Mouse (Mus musculus) olfactory bulb, adult 2 months (tissue): ENCODE data around the gene H2-Ab1. TPM values are rescaled to one million over a fixed set of nuclear protein-coding genes. Genes with fewer than 3 reads are reported as not detected.

Experiments used
- H3K27ac ChIP-seq: fragments of 200-500 bp; 2 replicates; pipeline ENCODE4 v1.5.1; 2012; ENCODE audit warnings: low read depth, low read length; ENCODE audit not compliant: insufficient read depth
- H3K4me1 ChIP-seq: fragments of 200-500 bp; 2 replicates; pipeline ENCODE4 v1.6.1; 2012; ENCODE audit warnings: low read length; ENCODE audit not compliant: control insufficient read depth, insufficient read depth
- H3K4me3 ChIP-seq: fragments of 200-500 bp; 2 replicates; pipeline ENCODE4 v1.5.1; 2012; ENCODE audit warnings: mild to moderate bottlenecking, low read depth, low read length, moderate library complexity; ENCODE audit not compliant: insufficient read depth
- CTCF ChIP-seq: fragments of 200-500 bp; IDR thresholded peaks from 2 replicates; pipeline ENCODE4 v1.5.1; 2012; ENCODE audit warnings: low read depth, mild to moderate bottlenecking, low read length, moderate library complexity; ENCODE audit not compliant: insufficient read depth
- POLR2A ChIP-seq: fragments of 200-500 bp; IDR thresholded peaks from 2 replicates; pipeline ENCODE4 v1.6.1; 2012; ENCODE audit warnings: mild to moderate bottlenecking, low read depth, low read length, moderate library complexity; ENCODE audit not compliant: insufficient read depth
- WGBS: fragments of 180-500 bp; shearing (Covaris S2); methylation state at CpG from one replicate; pipeline ENCODE4 v1.1.7; 2018; 5-methylcytosine and 5-hydroxymethylcytosine counted together
- polyA plus RNA-seq: library from polyadenylated mRNA; stranded (reverse); fragments of >200 nt; gene quantifications from 2 replicates; pipeline ENCODE4 v1.2.4, GENCODE M21; 2012; ENCODE audit warnings: low replicate concordance; ENCODE audit not compliant: missing spikeins, insufficient read depth, insufficient read length

The H2-Ab1 gene
- polyA plus RNA-seq, result not detected in 2 replicates

DNA sequence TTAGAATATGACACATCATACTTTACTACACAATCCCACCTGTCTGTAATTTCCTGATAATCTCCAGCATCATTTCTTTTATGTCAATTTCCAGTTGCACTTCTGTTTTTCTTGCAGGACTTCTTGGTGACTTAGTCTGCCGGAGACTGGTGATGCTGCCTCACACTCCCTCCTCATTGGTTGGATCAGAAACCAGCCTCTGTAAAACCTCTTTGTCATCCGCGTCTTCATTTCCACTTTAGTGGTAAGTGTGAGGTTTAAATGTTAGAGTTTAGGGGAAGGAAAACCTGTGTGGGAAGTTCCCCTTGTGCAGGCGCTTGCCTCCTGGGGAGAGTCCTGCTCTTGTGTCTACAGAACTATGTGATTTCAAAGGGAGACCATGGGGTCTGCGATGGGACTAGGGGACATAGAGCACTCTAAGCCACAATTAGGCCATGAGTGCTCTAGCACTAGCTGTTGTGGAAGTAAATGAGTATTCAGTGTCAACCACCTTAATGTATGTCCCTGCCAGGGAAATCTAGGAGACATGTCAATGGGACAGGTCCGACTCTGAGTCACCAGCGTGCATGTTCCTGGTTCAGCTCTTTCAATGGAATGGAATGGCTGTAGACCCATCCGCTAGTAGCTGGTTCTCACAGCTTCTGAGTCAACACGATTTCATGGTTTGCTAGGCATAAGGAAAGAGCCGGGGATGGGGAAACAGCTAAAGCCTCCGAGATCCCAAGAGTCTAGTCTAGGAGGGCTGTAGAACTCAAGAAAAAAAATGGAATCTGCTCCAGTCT is at the start of gene H2-Ab1:
Gene H2-Ab1 (plus strand): TSS at position 96 of the 782 bp plus-strand sequence.
- no peaks in the 10 kb centered on the region for H3K4me1 ChIP-seq
- no peak within 1 kb of the TSS for H3K4me3 ChIP-seq
- no peak within 1 kb of the TSS for H3K27ac ChIP-seq
- WGBS, result 67% methylated on average over 11 of the region's 11 CpGs
- TF ChIP-seq POLR2A, result no peak
- TF ChIP-seq CTCF, result no peak

GRCm38 (mm10) chr17:34207866-34208265 is 49.6 kb upstream of the H2-Ab1 start:
- Histone ChIP-seq H3K27ac (no peak overlapping the region), H3K4me1 (peaks cover 14% of the 10 kb centered on the region), H3K4me3 (no peak overlapping the region)
- TF ChIP-seq CTCF, result no peak
- no peak for TF ChIP-seq POLR2A
- 96% methylated on average over 9 of the region's 9 CpGs for WGBS

DNA sequence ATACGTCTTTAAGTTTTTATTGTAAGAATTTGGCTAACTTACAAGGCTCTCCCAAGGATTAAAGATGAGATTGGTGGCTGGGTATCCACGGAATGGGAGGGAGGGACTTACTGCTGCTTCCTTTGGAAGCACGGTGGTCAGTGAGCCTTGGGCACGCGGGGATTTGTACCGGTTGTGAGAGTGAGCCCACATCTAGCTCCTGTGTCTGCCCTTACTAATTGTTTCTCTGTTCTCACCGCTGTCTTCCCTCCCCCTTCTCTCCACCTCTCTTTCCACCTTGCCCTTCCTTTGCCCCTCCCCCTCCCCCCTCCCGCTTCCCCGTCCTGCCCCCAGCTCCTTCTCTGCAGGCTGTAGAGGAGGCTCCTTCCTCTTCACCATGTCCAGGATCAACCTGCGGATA is 49.1 kb upstream of the H2-Ab1 start:
- Histone ChIP-seq H3K27ac (no peak overlapping the region), H3K4me3 (no peak overlapping the region), H3K4me1 (peaks cover 14% of the 10 kb centered on the region)
- 33% methylated on average over 10 of the region's 10 CpGs for WGBS
- TF ChIP-seq CTCF (no peak), POLR2A (no peak)

DNA sequence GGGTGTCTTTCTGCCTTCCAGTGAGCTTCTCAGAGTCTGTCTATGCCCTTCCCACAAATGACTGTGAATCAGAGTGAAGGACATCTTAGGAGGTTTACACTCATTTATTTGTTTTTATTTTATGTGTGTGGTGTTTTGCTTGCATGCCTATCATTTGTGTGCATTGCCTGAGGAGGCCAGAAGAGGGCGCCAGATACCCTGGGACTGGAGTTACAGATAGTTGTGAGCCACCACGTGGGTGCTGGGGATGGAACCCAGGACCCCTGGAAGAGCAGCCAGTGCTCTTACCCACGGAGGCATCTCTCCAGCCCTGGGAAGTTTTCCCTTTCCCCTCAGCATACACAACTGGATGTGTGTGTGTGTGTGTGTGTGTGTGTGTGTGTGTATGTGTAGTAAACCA is 47.8 kb upstream of the H2-Ab1 start:
- no peak overlapping the region for H3K27ac ChIP-seq
- 51% methylated on average over 3 of the region's 3 CpGs for WGBS
- no peak overlapping the region for H3K4me3 ChIP-seq
- TF ChIP-seq CTCF, result no peak
- TF ChIP-seq POLR2A, result no peak
- H3K4me1 ChIP-seq, result peaks cover 11% of the 10 kb centered on the region; the same call in 1 of the 2 replicates

GRCm38 (mm10) chr17:34210599-34210998 is 46.9 kb upstream of the H2-Ab1 start:
- Histone ChIP-seq H3K4me3 (no peak overlapping the region), H3K4me1 (peaks cover 5% of the 10 kb centered on the region; the same call in 1 of the 2 replicates), H3K27ac (no peak overlapping the region)
- TF ChIP-seq CTCF (no peak), POLR2A (no peak)
- WGBS, result 53% methylated on average over 3 of the region's 3 CpGs

DNA sequence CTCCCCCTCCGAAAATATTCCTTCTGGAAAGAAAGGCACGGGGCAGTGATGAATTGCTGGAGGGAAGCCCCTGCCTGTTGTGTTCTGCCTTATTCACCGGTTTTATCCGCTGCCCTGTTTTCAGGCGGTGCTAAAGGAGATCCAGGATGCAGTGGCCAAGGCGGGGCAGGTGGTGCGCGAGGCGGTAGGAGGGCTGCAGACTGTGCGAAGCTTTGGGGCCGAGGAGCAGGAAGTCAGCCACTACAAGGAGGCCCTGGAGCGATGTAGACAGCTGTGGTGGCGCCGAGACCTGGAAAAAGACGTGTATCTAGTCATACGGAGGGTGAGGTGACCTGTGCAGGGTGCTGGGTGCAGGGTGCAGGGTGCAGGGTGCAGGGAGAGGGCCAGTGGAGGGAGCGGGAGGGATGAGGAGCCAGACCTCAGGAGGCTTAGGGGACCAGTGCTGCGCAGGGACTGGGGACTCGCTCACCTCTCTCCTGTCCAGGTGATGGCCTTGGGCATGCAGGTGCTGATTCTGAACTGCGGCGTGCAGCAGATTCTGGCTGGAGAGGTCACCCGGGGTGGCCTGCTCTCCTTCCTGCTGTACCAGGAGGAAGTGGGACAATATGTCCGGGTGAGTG is 45.6 kb upstream of the H2-Ab1 start:
- peaks cover 3% of the 10 kb centered on the region; the same call in 1 of the 2 replicates for H3K4me1 ChIP-seq
- H3K27ac ChIP-seq, result no peak overlapping the region
- TF ChIP-seq POLR2A (no peak), CTCF (no peak)
- 38% methylated on average over 23 of the region's 23 CpGs for WGBS
- no peak overlapping the region for H3K4me3 ChIP-seq

DNA sequence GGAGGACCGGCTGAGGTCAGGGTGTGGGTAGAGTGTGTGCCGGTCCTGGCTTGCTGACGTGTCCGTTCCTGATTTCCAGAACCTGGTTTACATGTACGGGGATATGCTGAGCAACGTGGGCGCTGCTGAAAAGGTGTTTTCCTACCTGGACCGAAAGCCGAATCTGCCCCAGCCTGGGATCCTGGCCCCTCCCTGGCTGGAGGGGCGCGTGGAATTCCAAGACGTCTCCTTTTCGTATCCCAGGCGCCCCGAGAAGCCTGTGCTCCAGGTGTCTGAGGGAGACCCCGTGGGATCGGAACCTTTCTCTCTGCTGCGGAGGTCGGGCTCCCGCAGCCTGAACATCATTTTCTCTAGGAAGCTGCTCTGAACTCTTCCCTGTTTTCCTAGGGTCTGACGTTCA is 43.6 kb upstream of the H2-Ab1 start:
- no peak overlapping the region for H3K27ac ChIP-seq
- WGBS, result 61% methylated on average over 21 of the region's 21 CpGs
- peaks cover 10% of the 10 kb centered on the region for H3K4me1 ChIP-seq
- TF ChIP-seq POLR2A, result no peak
- TF ChIP-seq CTCF, result no peak
- H3K4me3 ChIP-seq, result no peak overlapping the region

DNA sequence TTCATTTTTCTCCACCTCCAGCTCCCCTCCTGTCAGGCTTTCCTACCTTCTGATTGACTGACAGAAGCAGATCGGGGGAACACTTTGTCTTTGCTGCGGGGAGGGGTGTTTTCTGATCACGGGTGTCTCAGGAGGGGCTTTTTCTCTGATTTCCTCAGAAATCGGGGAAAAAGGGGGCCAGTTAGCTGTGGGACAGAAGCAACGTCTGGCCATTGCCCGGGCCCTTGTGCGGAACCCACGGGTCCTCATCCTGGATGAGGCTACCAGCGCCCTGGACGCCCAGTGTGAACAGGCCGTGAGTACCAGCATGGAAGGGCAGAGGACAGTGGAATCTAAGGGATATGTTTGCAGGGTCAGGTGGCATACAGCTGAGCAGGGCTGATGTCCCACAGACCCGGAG is 42.3 kb upstream of the H2-Ab1 start:
- Histone ChIP-seq H3K27ac (no peak overlapping the region), H3K4me1 (peaks cover 10% of the 10 kb centered on the region), H3K4me3 (no peak overlapping the region)
- TF ChIP-seq CTCF (no peak), POLR2A (no peak)
- 88% methylated on average over 12 of the region's 12 CpGs for WGBS
